Mouse (Mus musculus): ENCODE measurements around the gene Nit1. TPM values are rescaled to one million over a fixed set of nuclear protein-coding genes. Genes with fewer than 3 reads are reported as not detected.
"Not testable (repeated sequence)": the region's sequence is repeated elsewhere in the genome, so short reads cannot be mapped to it uniquely, and the experiment has no call there.

Nit1 gene
- total and polyA plus RNA-seq, 3 experiments, result 39.5 to 51.4 (median 40.8) TPM

GRCm38 (mm10) chr1:171319748-171320147 is 25.7 kb downstream of the Nit1 start:
- Histone ChIP-seq H3K27me3 (replicated peaks) (no peaks in the 10 kb centered on the region), H3K4me2 (ENCODE audit: insufficient read depth, low read depth, poor library complexity, severe bottlenecking) (no peak overlapping the region), H3K27ac (ENCODE audit: insufficient read depth, low read depth) (no peak overlapping the region), H3K4me3 (replicated peaks in 1 of 3; ENCODE audit: low read depth in 2 of 3, low read length in 2 of 3, poor library complexity in 1 of 3) (no peak overlapping the region), H3K4me1 (ENCODE audit: control insufficient read depth in 1 of 2, insufficient read depth in 2 of 2) (peaks cover 0 to 12% of the 10 kb centered on the region in 2 experiments; a peak in 2 of 4 replicates), H3K9me3 (replicated peaks; ENCODE audit: low read length) (no peaks in the 10 kb centered on the region), H3K9ac (ENCODE audit: insufficient read depth, low read depth) (no peak overlapping the region), H3K79me2 (replicated peaks; ENCODE audit: control insufficient read depth, extremely low read depth, insufficient read depth, poor library complexity, severe bottlenecking) (no peaks in the 10 kb centered on the region), H3K36me3 (replicated peaks in 1 of 2; ENCODE audit: control insufficient read depth in 1 of 2, insufficient read depth in 1 of 2, low read length in 1 of 2) (peaks cover 0 to 12% of the 10 kb centered on the region in 2 experiments)
- TF ChIP-seq JUND (conservative IDR thresholded peaks at IDR 0.05; ENCODE audit: low read depth, low read length) (no peak), IRF4 (IDR thresholded peaks at IDR 0.05; ENCODE audit: low read depth, low read length) (no peak), MEF2A (IDR thresholded peaks at IDR 0.05; ENCODE audit: borderline replicate concordance, low read depth, low read length) (no peak), ELF1 (IDR thresholded peaks at IDR 0.05; ENCODE audit: low read depth, low read length) (no peak), NELFE (IDR thresholded peaks at IDR 0.05; ENCODE audit: low read depth, low read length) (no peak), RCOR1 (conservative IDR thresholded peaks at IDR 0.05; ENCODE audit: low read depth, low read length) (no peak), E2F4 (IDR thresholded peaks at IDR 0.05; ENCODE audit: insufficient replicate concordance, low read depth, low read length) (no peak), TBP (conservative IDR thresholded peaks at IDR 0.05; ENCODE audit: low read depth, low read length) (no peak), KAT2A (IDR thresholded peaks at IDR 0.05; ENCODE audit: insufficient replicate concordance, low read length) (no peak), USF1 (IDR thresholded peaks at IDR 0.05; ENCODE audit: low read depth, low read length) (no peak), NRF1 (IDR thresholded peaks at IDR 0.05; ENCODE audit: low read depth, low read length) (no peak), MAFK (IDR thresholded peaks at IDR 0.05; ENCODE audit: insufficient replicate concordance, low read length) (no peak), UBTF (IDR thresholded peaks at IDR 0.05; ENCODE audit: low read depth, low read length) (no peak), BHLHE40 (IDR thresholded peaks at IDR 0.05; ENCODE audit: low read depth, low read length) (no peak), PAX5 (IDR thresholded peaks at IDR 0.05; ENCODE audit: low read length) (no peak)
- in situ Hi-C loops (cut with MboI; ENCODE audit: low pct_ligation_motif_present, low pct_unique_long_range_greater_than_20kb, low sequenced_read_pairs), result no loop called here
- no peak for DNase-seq (ENCODE audit: extremely low read depth)
- dilution Hi-C loops (cut with MboI; ENCODE audit: extremely low pct_ligation_motif_present, extremely low pct_unique_long_range_greater_than_20kb, low sequenced_read_pairs), result no loop called here

DNA sequence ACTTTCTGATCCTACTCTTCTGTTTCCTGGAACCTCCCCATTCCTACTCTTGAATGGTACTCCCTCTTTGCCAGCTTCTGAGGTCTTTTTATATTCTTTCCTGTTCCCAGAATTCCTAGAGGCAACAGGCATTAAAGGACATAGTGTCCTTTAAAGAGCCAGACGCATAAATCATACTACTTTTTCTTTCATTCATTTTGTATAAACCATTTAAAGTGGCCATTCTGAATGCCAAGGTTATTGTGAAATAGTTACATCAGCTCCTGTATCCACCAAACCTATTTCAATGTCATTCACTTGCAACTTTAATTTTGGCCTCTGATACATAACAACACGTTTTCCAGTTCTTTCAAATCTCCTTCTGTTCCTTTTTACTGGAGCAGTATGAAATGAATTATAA is 36.1 kb downstream of the Nit1 start:
- Histone ChIP-seq H3K36me3 (replicated peaks in 1 of 2; ENCODE audit: control insufficient read depth in 1 of 2, insufficient read depth in 1 of 2, low read length in 1 of 2) (no peaks in the 10 kb centered on the region), H3K27ac (ENCODE audit: insufficient read depth, low read depth) (no peak overlapping the region), H3K27me3 (replicated peaks) (no peaks in the 10 kb centered on the region), H3K4me1 (ENCODE audit: control insufficient read depth in 1 of 2, insufficient read depth in 2 of 2) (no peaks in the 10 kb centered on the region), H3K9me3 (replicated peaks; ENCODE audit: low read length) (no peaks in the 10 kb centered on the region), H3K4me2 (ENCODE audit: insufficient read depth, low read depth, poor library complexity, severe bottlenecking) (no peak overlapping the region), H3K4me3 (replicated peaks in 1 of 3; ENCODE audit: low read depth in 2 of 3, low read length in 2 of 3, poor library complexity in 1 of 3) (no peak overlapping the region), H3K79me2 (replicated peaks; ENCODE audit: control insufficient read depth, extremely low read depth, insufficient read depth, poor library complexity, severe bottlenecking) (no peaks in the 10 kb centered on the region), H3K9ac (ENCODE audit: insufficient read depth, low read depth) (no peak overlapping the region)
- in situ Hi-C loops (cut with MboI; ENCODE audit: low pct_ligation_motif_present, low pct_unique_long_range_greater_than_20kb, low sequenced_read_pairs), result no loop called here
- TF ChIP-seq HCFC1 (IDR thresholded peaks at IDR 0.05; ENCODE audit: low read depth, low read length) (no peak), ZNF384 (IDR thresholded peaks at IDR 0.05; ENCODE audit: low read depth, low read length) (no peak), MAZ (IDR thresholded peaks at IDR 0.05; ENCODE audit: low read depth, low read length) (no peak), EP300 (IDR thresholded peaks at IDR 0.05; ENCODE audit: low read length) (no peak), MAX (IDR thresholded peaks at IDR 0.05; ENCODE audit: low read length) (no peak), NELFE (IDR thresholded peaks at IDR 0.05; ENCODE audit: low read depth, low read length) (no peak), USF2 (conservative IDR thresholded peaks at IDR 0.05; ENCODE audit: low read depth, low read length) (no peak), TCF12 (IDR thresholded peaks at IDR 0.05; ENCODE audit: low read depth, low read length) (no peak), GABPA (IDR thresholded peaks at IDR 0.05; ENCODE audit: insufficient replicate concordance, low read depth, low read length) (no peak), ELF1 (IDR thresholded peaks at IDR 0.05; ENCODE audit: low read depth, low read length) (no peak), JUND (conservative IDR thresholded peaks at IDR 0.05; ENCODE audit: low read depth, low read length) (no peak), RAD21 (IDR thresholded peaks at IDR 0.05; ENCODE audit: low read depth, low read length) (no peak), KAT2A (IDR thresholded peaks at IDR 0.05; ENCODE audit: insufficient replicate concordance, low read length) (no peak), ZC3H11A (IDR thresholded peaks at IDR 0.05; ENCODE audit: low read depth, low read length) (no peak), MAFK (IDR thresholded peaks at IDR 0.05; ENCODE audit: insufficient replicate concordance, low read length) (no peak), ETS1 (conservative IDR thresholded peaks at IDR 0.05; ENCODE audit: low read depth, low read length) (no peak), ZKSCAN1 (IDR thresholded peaks at IDR 0.05; ENCODE audit: borderline replicate concordance, low read depth, low read length) (no peak)
- dilution Hi-C loops (cut with MboI; ENCODE audit: extremely low pct_ligation_motif_present, extremely low pct_unique_long_range_greater_than_20kb, low sequenced_read_pairs), result no loop called here
- DNase-seq (ENCODE audit: extremely low read depth), result no peak

GRCm38 (mm10) chr1:171306157-171306556 is 39.3 kb downstream of the Nit1 start:
- H3K27ac ChIP-seq (ENCODE audit: insufficient read depth, low read depth); DNase-seq (ENCODE audit: extremely low read depth); H3K79me2 ChIP-seq (replicated peaks; ENCODE audit: control insufficient read depth, extremely low read depth, insufficient read depth, poor library complexity, severe bottlenecking); dilution Hi-C loops (cut with MboI; ENCODE audit: extremely low pct_ligation_motif_present, extremely low pct_unique_long_range_greater_than_20kb, low sequenced_read_pairs); H3K4me1 ChIP-seq (ENCODE audit: control insufficient read depth in 1 of 2, insufficient read depth in 2 of 2); H3K36me3 ChIP-seq (replicated peaks in 1 of 2; ENCODE audit: control insufficient read depth in 1 of 2, insufficient read depth in 1 of 2, low read length in 1 of 2); H3K27me3 ChIP-seq (replicated peaks); H3K9ac ChIP-seq (ENCODE audit: insufficient read depth, low read depth); H3K4me3 ChIP-seq (replicated peaks in 1 of 3; ENCODE audit: low read depth in 2 of 3, low read length in 2 of 3, poor library complexity in 1 of 3); H3K4me2 ChIP-seq (ENCODE audit: insufficient read depth, low read depth, poor library complexity, severe bottlenecking); in situ Hi-C loops (cut with MboI; ENCODE audit: low pct_ligation_motif_present, low pct_unique_long_range_greater_than_20kb, low sequenced_read_pairs); H3K9me3 ChIP-seq (replicated peaks; ENCODE audit: low read length): not testable (repeated sequence)
